Mouse (Mus musculus): Measurements from ENCODE around the gene Art4. TPM values are rescaled to one million over a fixed set of nuclear protein-coding genes. Genes with fewer than 3 reads are reported as not detected.

Gene Art4
- total and polyA plus RNA-seq, 3 experiments = 0.34 to 1.0 (median 0.48) TPM

DNA sequence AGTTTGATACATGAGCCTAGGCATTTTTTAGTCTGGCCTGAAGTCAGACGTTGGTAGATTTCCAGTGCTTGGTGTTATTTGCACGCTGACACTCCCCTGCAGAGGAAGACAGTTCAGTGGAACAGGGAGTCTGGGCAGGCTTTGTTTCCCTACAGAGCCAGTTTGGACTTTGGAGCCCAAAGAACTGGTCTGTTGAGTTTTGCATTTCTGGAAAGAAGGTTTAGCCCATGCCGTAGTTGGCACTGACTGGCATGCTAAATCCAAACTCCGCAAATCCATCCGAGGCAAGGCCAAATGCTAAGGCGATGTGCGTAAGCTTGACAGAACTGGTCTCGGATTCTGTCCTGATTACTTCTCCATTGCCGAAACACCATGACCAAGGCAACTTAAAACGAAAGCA, 46.3 kb downstream of the Art4 start:
- peaks cover 30% of the 10 kb centered on the region for H3K79me2 ChIP-seq (replicated peaks; ENCODE audit: control insufficient read depth, extremely low read depth, insufficient read depth, poor library complexity, severe bottlenecking)
- no peak overlapping the region for H3K27ac ChIP-seq (ENCODE audit: insufficient read depth, low read depth)
- H3K4me3 ChIP-seq (replicated peaks in 1 of 3; ENCODE audit: low read depth in 2 of 3, low read length in 2 of 3, poor library complexity in 1 of 3) = no peak overlapping the region
- no peaks in the 10 kb centered on the region for H3K9me3 ChIP-seq (replicated peaks; ENCODE audit: low read length)
- TF ChIP-seq NRF1 (IDR thresholded peaks at IDR 0.05; ENCODE audit: low read depth, low read length) (no peak), ZMIZ1 (IDR thresholded peaks at IDR 0.05; ENCODE audit: low read depth, low read length) (no peak; the same call in 1 of the 2 replicates), POLR2A (IDR thresholded peaks at IDR 0.05; ENCODE audit: low read depth, low read length) (no peak), GABPA (IDR thresholded peaks at IDR 0.05; ENCODE audit: insufficient replicate concordance, low read depth, low read length) (no peak), IRF4 (IDR thresholded peaks at IDR 0.05; ENCODE audit: low read depth, low read length) (no peak), MYC (IDR thresholded peaks at IDR 0.05; ENCODE audit: low read depth, low read length) (no peak), NELFE (IDR thresholded peaks at IDR 0.05; ENCODE audit: low read depth, low read length) (no peak), ZC3H11A (IDR thresholded peaks at IDR 0.05; ENCODE audit: low read depth, low read length) (no peak), MEF2A (IDR thresholded peaks at IDR 0.05; ENCODE audit: borderline replicate concordance, low read depth, low read length) (no peak)
- no peaks in the 10 kb centered on the region for H3K27me3 ChIP-seq (replicated peaks)
- dilution Hi-C loops (cut with MboI; ENCODE audit: extremely low pct_ligation_motif_present, extremely low pct_unique_long_range_greater_than_20kb, low sequenced_read_pairs) = no loop called here
- peaks cover 6 to 41% of the 10 kb centered on the region in 2 experiments for H3K4me1 ChIP-seq (ENCODE audit: control insufficient read depth in 1 of 2, insufficient read depth in 2 of 2)
- in situ Hi-C loops (cut with MboI; ENCODE audit: low pct_ligation_motif_present, low pct_unique_long_range_greater_than_20kb, low sequenced_read_pairs) = no loop called here
- H3K9ac ChIP-seq (ENCODE audit: insufficient read depth, low read depth) = no peak overlapping the region
- no peak for DNase-seq (ENCODE audit: extremely low read depth)
- peaks cover 36 to 53% of the 10 kb centered on the region in 2 experiments for H3K36me3 ChIP-seq (replicated peaks in 1 of 2; ENCODE audit: control insufficient read depth in 1 of 2, insufficient read depth in 1 of 2, low read length in 1 of 2)
- no peak overlapping the region for H3K4me2 ChIP-seq (ENCODE audit: insufficient read depth, low read depth, poor library complexity, severe bottlenecking)

DNA sequence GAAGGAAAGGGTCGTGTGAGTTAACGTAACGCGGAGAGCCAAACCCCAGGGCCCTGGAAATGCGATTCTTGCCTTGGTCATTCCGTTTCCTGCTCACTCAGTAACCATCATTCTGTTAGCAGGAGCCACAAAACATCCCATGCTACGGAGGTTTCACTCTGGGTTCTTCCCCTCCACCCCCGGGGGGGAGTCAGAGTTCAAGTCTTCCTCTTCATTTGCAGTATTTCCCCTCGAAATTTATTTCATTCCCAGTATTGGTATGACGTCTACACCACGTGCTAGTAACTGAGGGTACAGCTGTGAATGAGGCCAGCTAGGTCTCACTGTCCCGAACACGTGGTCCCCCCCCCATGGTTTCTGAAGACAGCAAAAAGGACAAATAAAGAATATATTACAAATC, 47.9 kb downstream of the Art4 start:
- Histone ChIP-seq H3K36me3 (replicated peaks in 1 of 2; ENCODE audit: control insufficient read depth in 1 of 2, insufficient read depth in 1 of 2, low read length in 1 of 2) (peaks cover 24 to 41% of the 10 kb centered on the region in 2 experiments), H3K27me3 (replicated peaks) (no peaks in the 10 kb centered on the region), H3K4me2 (ENCODE audit: insufficient read depth, low read depth, poor library complexity, severe bottlenecking) (peak overlapping the region; percentile 94), H3K9me3 (replicated peaks; ENCODE audit: low read length) (no peaks in the 10 kb centered on the region), H3K27ac (ENCODE audit: insufficient read depth, low read depth) (no peak overlapping the region), H3K79me2 (replicated peaks; ENCODE audit: control insufficient read depth, extremely low read depth, insufficient read depth, poor library complexity, severe bottlenecking) (peaks cover 30% of the 10 kb centered on the region), H3K9ac (ENCODE audit: insufficient read depth, low read depth) (peak overlapping the region; percentile 67), H3K4me3 (replicated peaks in 1 of 3; ENCODE audit: low read depth in 2 of 3, low read length in 2 of 3, poor library complexity in 1 of 3) (peak overlapping the region; percentile 86 to 92 (median 90)), H3K4me1 (ENCODE audit: control insufficient read depth in 1 of 2, insufficient read depth in 2 of 2) (peaks cover 6 to 50% of the 10 kb centered on the region in 2 experiments)
- dilution Hi-C loops (cut with MboI; ENCODE audit: extremely low pct_ligation_motif_present, extremely low pct_unique_long_range_greater_than_20kb, low sequenced_read_pairs) = no loop called here
- peak; percentile 58 for DNase-seq (ENCODE audit: extremely low read depth)
- in situ Hi-C loops (cut with MboI; ENCODE audit: low pct_ligation_motif_present, low pct_unique_long_range_greater_than_20kb, low sequenced_read_pairs) = no loop called here
- TF ChIP-seq KAT2A (IDR thresholded peaks at IDR 0.05; ENCODE audit: insufficient replicate concordance, low read length) = no peak
- 0 out of 2 replicates have a peak, but pooled peaks have one; percentile 10 for TF ChIP-seq IRF4 (IDR thresholded peaks at IDR 0.05; ENCODE audit: low read depth, low read length)
- no peak for TF ChIP-seq TBP (conservative IDR thresholded peaks at IDR 0.05; ENCODE audit: low read depth, low read length)
- TF ChIP-seq CHD2 (IDR thresholded peaks at IDR 0.05; ENCODE audit: low read length) = no peak
- TF ChIP-seq MXI1 (IDR thresholded peaks at IDR 0.05; ENCODE audit: low read depth, low read length) = peak; percentile 94
- peak; percentile 60 for TF ChIP-seq BHLHE40 (IDR thresholded peaks at IDR 0.05; ENCODE audit: low read depth, low read length)
- TF ChIP-seq MAX (IDR thresholded peaks at IDR 0.05; ENCODE audit: low read length) = peak; percentile 98
- TF ChIP-seq MYC (IDR thresholded peaks at IDR 0.05; ENCODE audit: low read depth, low read length) = peak; percentile 98
- TF ChIP-seq ETS1 (conservative IDR thresholded peaks at IDR 0.05; ENCODE audit: low read depth, low read length) = 0 out of 2 replicates have a peak, but pooled peaks have one; percentile 15
- no peak for TF ChIP-seq USF1 (IDR thresholded peaks at IDR 0.05; ENCODE audit: low read depth, low read length)
- TF ChIP-seq USF2 (conservative IDR thresholded peaks at IDR 0.05; ENCODE audit: low read depth, low read length) = peak; percentile 46
- no peak for TF ChIP-seq CTCF (conservative IDR thresholded peaks at IDR 0.05 in 1 of 2, IDR thresholded peaks at IDR 0.05 in 1 of 2; ENCODE audit: low read depth in 2 of 2, low read length in 2 of 2)
- TF ChIP-seq EP300 (IDR thresholded peaks at IDR 0.05; ENCODE audit: low read length) = no peak
- TF ChIP-seq JUN (IDR thresholded peaks at IDR 0.05; ENCODE audit: insufficient read depth, low read depth, low read length) = no peak

Data from CH12.LX (cell line).